Mouse (Mus musculus) liver, embryonic 11.5 days (tissue): ENCODE measurements around the gene Cog5. TPM values are rescaled to one million over a fixed set of nuclear protein-coding genes. Genes with fewer than 3 reads are reported as not detected.

Experiments
- ATAC-seq: fragments of 200-750 bp; cut with Nextera tagmentation; replicated peaks from 2 replicates; pipeline ENCODE4 v1.8.0; 2017; ENCODE audit warnings: moderate number of reproducible peaks, mild to moderate bottlenecking, moderate TSS enrichment, moderate library complexity; ENCODE audit not compliant: low FRiP score
- DNase-seq: peaks from one replicate; pipeline ENCODE4 v3.0.0-alpha.2; 2017; ENCODE audit warnings: low spot score
- H3K27ac ChIP-seq: fragments of 300-500 bp; sonication (generic); 2 replicates; pipeline ENCODE4 v1.5.1; 2014; ENCODE audit warnings: mild to moderate bottlenecking, low read depth, low read length, control low read depth
- H3K27me3 ChIP-seq: fragments of 300-500 bp; sonication (generic); replicated peaks from 2 replicates; pipeline ENCODE4 v1.6.1; 2014; ENCODE audit warnings: low read length, mixed read lengths; ENCODE audit not compliant: control insufficient read depth, insufficient read depth
- H3K36me3 ChIP-seq: fragments of 300-500 bp; sonication (generic); 2 replicates; pipeline ENCODE4 v1.6.1; 2014; ENCODE audit warnings: mild to moderate bottlenecking, low read length, moderate library complexity, mixed read lengths; ENCODE audit not compliant: control insufficient read depth, insufficient read depth
- H3K4me1 ChIP-seq: fragments of 300-500 bp; sonication (generic); replicated peaks from 2 replicates; pipeline ENCODE4 v1.6.1; 2014; ENCODE audit warnings: low read length, mixed read lengths; ENCODE audit not compliant: control insufficient read depth, insufficient read depth
- H3K4me2 ChIP-seq: fragments of 300-500 bp; sonication (generic); 2 replicates; pipeline ENCODE4 v1.6.1; 2014; ENCODE audit warnings: mild to moderate bottlenecking, control low read depth, moderate library complexity
- H3K4me3 ChIP-seq: fragments of 300-500 bp; sonication (generic); 2 replicates; pipeline ENCODE4 v1.5.1; 2014; ENCODE audit warnings: low read depth, low read length, control low read depth
- H3K9ac ChIP-seq: fragments of 300-500 bp; sonication (generic); 2 replicates; pipeline ENCODE4 v1.6.1; 2014; ENCODE audit warnings: low read depth, low read length, control low read depth
- H3K9me3 ChIP-seq: fragments of 300-500 bp; sonication (generic); 2 replicates; pipeline ENCODE4 v1.6.1; 2016; ENCODE audit warnings: low read length, inconsistent platforms, mixed read lengths; ENCODE audit not compliant: control insufficient read depth
- WGBS: fragments of 180-500 bp; shearing (Covaris S2); extraction: QIAGEN DNeasy Blood & Tissue Kit; methylation state at CpG from one replicate; pipeline ENCODE4 v1.1.7; 2014; 5-methylcytosine and 5-hydroxymethylcytosine counted together
- polyA plus RNA-seq: library from polyadenylated mRNA; unstranded; fragments of >200 nt; fragmentation: Nextera tagmentation; extraction: Ambion mirVana; gene quantifications from 2 replicates; pipeline ENCODE4 v1.2.1, GENCODE M21; 2014

Cog5 gene
- polyA plus RNA-seq, 1 experiment from 2014 or later: 23.3 TPM

DNA sequence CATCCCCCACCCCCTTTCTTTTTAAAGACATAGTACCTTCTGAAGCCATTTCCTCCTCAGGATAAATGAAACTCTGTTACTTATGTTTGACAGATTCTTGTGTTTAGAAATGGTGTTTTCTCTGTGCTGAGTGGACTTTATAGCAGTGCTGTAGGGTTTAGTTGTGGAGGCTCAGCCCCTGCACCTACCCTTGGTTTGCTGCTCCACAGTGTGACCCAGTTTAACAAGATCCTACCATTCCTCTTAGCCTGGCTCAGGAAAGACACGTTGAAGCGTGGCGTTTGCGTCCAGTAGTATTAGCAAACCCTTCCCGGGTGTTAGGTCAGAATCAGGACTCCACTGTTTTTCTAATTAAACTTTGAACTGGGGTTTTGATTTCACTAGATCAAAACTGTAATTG is 241.6 kb downstream of the Cog5 start:
- Histone ChIP-seq H3K9ac (no peak overlapping the region), H3K9me3 (no peaks in the 10 kb centered on the region), H3K4me1 (no peaks in the 10 kb centered on the region), H3K27ac (no peak overlapping the region), H3K36me3 (no peaks in the 10 kb centered on the region), H3K4me2 (no peak overlapping the region), H3K4me3 (no peak overlapping the region), H3K27me3 (no peaks in the 10 kb centered on the region)
- no peak for DNase-seq
- no peak for ATAC-seq
- WGBS: 53% methylated on average over 5 of the region's 5 CpGs

DNA sequence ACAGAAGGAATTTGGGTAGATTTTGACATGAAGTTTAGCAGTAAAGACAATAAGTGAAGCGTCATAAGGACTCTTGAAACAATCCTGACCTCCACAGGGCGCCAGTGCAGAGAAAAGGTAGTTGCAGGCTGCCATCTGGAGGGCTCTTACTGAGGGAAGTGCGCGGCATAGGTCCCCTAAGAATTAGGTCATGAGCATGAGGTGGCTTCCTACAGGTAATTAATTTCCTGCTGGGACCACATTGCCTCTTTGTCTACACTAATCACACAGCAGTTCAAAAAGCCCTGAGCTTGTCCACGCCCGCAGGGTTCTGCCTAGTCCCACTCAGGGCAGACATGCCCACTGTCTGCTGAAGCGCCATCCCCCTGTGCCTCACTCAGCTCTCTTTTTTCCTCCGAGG is 242.3 kb downstream of the Cog5 start:
- H3K27me3 ChIP-seq: no peaks in the 10 kb centered on the region
- H3K9ac ChIP-seq: no peak overlapping the region
- H3K4me2 ChIP-seq: no peak overlapping the region
- H3K36me3 ChIP-seq: no peaks in the 10 kb centered on the region
- no peak for DNase-seq
- ATAC-seq: no peak
- H3K27ac ChIP-seq: no peak overlapping the region
- no peaks in the 10 kb centered on the region for H3K4me1 ChIP-seq
- 70% methylated on average over 8 of the region's 8 CpGs for WGBS
- no peak overlapping the region for H3K4me3 ChIP-seq
- H3K9me3 ChIP-seq: no peaks in the 10 kb centered on the region

DNA sequence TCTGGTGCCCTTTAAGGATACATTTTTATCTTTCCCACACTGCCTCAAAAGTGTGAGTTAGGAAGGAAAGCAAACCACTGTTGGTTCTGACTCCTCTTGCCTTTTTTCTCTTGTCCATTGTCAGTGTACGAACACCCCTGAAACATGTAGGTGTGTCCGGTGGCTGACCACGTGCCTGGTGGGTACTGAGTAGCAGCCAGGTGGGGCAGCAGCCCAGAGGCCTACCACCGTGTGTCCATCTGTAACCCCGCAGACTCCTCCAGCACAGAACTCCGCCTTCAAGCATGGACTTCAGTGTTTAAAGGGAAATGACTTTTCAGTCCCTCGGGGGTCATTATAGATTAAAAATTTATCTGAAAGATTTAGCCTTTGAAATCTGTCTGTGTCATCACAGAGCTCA is 242.8 kb downstream of the Cog5 start:
- no peak for ATAC-seq
- no peak for DNase-seq
- WGBS: 79% methylated on average over 7 of the region's 7 CpGs

DNA sequence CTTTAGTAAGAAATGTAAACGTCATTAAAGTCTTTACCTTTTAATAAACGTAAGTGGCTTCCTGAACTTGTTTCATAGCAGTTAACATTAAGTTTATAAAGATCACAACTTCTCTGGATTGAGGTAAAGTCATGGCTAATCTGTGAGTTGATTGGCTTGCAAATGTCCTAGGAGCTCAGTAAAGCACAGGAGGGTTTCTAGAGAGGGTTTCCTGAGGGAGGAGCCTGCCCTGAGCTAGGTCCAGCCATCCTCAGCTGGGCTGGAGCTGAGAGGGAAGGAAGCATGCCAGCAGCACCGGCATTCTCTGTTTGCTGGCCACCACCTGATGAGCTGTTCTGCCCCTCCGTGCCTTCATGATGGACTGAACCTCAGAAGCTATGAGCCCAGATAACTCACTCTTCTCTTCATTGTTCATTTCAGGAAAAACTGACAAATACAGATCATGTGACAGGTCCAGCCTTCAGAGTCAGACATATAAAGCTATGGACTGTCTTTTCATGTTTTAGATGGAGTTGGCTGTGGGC is 245.8 kb downstream of the Cog5 start:
- 76% methylated on average over 4 of the region's 4 CpGs for WGBS
- DNase-seq: no peak

More for the DNA sequence above, 242.8 kb downstream of the Cog5 start:
- Histone ChIP-seq H3K9me3 (no peaks in the 10 kb centered on the region), H3K27me3 (no peaks in the 10 kb centered on the region), H3K9ac (no peak overlapping the region), H3K36me3 (no peaks in the 10 kb centered on the region), H3K4me2 (no peak overlapping the region), H3K4me1 (no peaks in the 10 kb centered on the region), H3K27ac (no peak overlapping the region), H3K4me3 (no peak overlapping the region)

DNA sequence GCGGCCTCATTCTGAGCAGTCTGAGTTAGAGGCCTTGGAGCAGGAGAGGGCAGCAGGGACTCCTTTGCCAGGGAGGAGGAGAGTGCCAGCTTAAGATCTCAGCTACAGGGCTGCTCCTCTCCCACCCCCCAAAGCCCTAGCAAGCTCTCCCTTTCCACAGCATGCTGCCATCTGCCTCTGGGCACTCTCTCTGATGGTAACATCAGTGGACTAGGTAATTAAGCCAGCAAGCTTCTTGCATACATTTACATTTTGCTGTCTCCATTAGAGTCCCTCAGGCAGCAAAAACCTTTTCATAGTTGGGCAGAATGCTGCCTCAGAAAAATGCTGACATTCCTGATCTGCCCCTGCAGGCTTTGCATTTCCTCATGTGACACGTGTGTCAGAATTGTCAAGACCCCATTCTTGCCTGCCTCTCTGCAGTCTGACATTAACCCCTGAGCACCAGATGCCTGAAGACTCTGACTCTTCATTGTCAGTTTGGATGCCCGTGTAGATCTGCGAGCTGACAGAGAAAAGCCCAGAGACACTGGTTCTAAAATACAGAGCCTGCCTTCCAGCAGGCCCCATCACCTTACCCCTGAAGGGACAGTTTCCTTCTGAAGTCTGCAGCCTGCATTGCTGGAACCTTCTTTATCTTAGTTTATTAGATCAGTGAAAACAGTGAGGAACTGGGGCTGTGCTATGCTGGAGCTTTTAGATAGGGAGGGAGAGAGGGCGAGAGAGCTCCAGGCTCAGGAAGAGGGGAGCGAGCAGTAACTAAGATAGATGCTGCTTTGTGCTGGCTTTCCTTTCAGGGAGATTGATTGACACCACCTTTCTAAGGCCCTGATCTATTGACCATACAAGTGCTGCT is 251.3 kb downstream of the Cog5 start:
- no peak overlapping the region for H3K9ac ChIP-seq
- H3K4me2 ChIP-seq: no peak overlapping the region
- H3K4me3 ChIP-seq: no peak overlapping the region
- H3K4me1 ChIP-seq: no peaks in the 10 kb centered on the region; the same call in 1 of the 2 replicates
- no peak for DNase-seq
- H3K27ac ChIP-seq: no peak overlapping the region
- WGBS: 46% methylated on average over 6 of the region's 6 CpGs
- no peaks in the 10 kb centered on the region for H3K27me3 ChIP-seq
- H3K36me3 ChIP-seq: no peaks in the 10 kb centered on the region
- ATAC-seq: peak; percentile 78
- no peaks in the 10 kb centered on the region for H3K9me3 ChIP-seq

More for the DNA sequence above, 245.8 kb downstream of the Cog5 start:
- no peak overlapping the region for H3K4me2 ChIP-seq
- H3K36me3 ChIP-seq: no peaks in the 10 kb centered on the region
- ATAC-seq: no peak
- H3K4me3 ChIP-seq: no peak overlapping the region
- no peak overlapping the region for H3K27ac ChIP-seq
- no peaks in the 10 kb centered on the region for H3K9me3 ChIP-seq
- H3K4me1 ChIP-seq: no peaks in the 10 kb centered on the region
- no peaks in the 10 kb centered on the region for H3K27me3 ChIP-seq
- H3K9ac ChIP-seq: no peak overlapping the region

DNA sequence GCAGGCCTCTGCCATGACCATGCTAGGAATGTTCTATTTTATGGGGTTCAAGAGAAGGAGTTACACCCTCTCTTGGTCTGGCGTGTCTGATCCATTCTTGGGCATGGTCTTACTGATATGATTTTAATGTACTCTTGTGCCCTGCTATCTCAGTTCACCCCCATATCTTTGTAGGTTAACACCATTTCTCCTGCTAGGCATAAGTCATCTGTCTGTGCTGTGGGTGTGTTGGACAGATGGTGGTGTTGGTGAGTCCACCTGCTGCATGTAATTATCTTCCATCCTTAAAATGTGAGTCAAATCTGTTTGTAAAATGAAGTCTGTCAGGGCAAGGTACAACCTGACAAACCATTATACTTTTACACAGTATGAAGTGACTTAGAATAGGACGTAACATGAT is 252.8 kb downstream of the Cog5 start:
- Histone ChIP-seq H3K4me1 (no peaks in the 10 kb centered on the region; the same call in 1 of the 2 replicates), H3K27me3 (no peaks in the 10 kb centered on the region), H3K27ac (no peak overlapping the region), H3K4me2 (no peak overlapping the region), H3K4me3 (no peak overlapping the region), H3K36me3 (no peaks in the 10 kb centered on the region), H3K9me3 (no peaks in the 10 kb centered on the region), H3K9ac (no peak overlapping the region)
- ATAC-seq (peak; percentile 54; the same call in 1 of the 2 replicates), DNase-seq (no peak)
- 92% methylated on average over 2 of the region's 2 CpGs for WGBS

DNA sequence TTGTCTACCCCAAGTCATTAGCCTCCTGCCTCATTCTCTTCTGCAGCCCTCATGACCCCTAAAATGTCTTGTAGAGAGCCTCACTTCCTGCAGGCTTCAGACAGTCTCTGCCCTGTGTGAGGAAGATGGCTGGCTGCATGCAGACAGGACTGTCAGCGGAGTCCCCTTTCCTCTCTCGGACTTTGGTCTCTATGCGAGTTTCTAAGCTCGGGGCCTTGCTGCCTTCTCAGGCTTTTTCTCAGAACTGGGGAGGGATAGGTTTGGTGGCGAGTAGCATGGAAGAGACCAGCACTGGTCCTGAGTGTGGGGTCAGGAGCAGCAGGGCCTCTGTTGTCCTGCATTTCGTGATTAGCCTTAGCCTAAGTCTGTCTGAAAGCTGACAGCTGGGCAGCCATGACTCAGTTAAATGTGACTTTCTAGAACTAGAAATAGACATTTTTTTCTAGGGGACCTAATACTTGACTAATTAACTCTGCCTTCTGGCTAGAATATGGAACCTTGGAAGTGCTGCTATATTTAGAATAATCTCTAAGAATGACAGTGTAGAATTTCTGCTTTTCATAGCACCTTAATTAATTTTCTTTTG is 258.4 kb downstream of the Cog5 start:
- Histone ChIP-seq H3K4me3 (no peak overlapping the region), H3K27me3 (no peaks in the 10 kb centered on the region), H3K4me1 (peaks cover 3% of the 10 kb centered on the region; the same call in 1 of the 2 replicates), H3K4me2 (no peak overlapping the region), H3K9me3 (no peaks in the 10 kb centered on the region), H3K36me3 (no peaks in the 10 kb centered on the region), H3K9ac (no peak overlapping the region), H3K27ac (no peak overlapping the region)
- WGBS: 84% methylated on average over 6 of the region's 6 CpGs
- ATAC-seq (no peak), DNase-seq (no peak)

DNA sequence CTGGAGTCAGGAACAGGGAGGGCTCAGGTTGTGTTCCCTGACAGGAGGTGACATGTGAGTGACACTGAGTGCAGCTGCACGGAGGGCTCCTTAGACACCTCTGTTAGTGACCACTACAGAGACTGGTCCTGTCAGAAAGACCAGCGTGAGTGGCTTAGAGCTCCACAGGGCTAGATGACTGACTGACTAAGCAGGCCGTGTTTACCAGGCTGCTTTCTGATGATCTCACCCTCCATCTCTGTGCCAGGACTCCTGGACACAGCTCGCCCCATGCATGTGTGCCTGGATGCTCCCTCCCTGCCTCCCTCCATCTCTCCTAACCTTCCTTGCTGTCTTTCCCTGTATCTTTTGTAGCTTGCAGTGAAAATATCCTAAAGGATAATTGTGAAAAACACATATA is 258.9 kb downstream of the Cog5 start:
- H3K4me1 ChIP-seq: peaks cover 3% of the 10 kb centered on the region; the same call in 1 of the 2 replicates
- DNase-seq: no peak
- H3K4me2 ChIP-seq: no peak overlapping the region
- H3K27ac ChIP-seq: no peak overlapping the region
- no peaks in the 10 kb centered on the region for H3K27me3 ChIP-seq
- no peaks in the 10 kb centered on the region for H3K9me3 ChIP-seq
- H3K9ac ChIP-seq: no peak overlapping the region
- no peak for ATAC-seq
- H3K36me3 ChIP-seq: no peaks in the 10 kb centered on the region
- WGBS: 82% methylated on average over 4 of the region's 4 CpGs
- H3K4me3 ChIP-seq: no peak overlapping the region
